29 mouse cellular contexts compared by ENCODE assay signal in the genomic region with DNA sequence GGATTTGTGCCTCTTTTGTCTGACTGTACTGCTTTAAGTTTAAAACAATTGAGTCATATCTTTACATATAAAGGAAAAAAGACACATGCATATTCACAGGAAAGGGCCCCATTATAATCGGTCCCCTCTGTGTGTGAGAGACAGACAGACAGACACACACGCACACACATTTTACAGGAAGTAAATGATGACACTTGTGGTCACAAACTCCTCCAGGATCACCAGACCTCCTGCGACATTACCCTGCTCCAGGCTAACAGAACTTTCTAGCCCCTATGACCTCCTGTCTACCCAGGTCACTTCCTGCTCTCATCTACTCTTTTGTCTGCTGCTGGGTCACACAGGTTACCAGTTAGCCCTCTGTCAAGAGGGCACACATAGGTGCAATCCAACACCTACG. TPM values are rescaled to one million over a fixed set of nuclear protein-coding genes. Genes with fewer than 3 reads are reported as not detected.
DNase-seq lines count a peak whose midpoint lies in the region; ATAC-seq and TF ChIP-seq lines count a peak whose summit lies in the region.
"Had no signal": no experiment of that assay in that cellular context is flagged by ENCODE, and none has a peak within 500 bp of the region (broad histone marks: within the 10 kb centered on the region; RNA-seq: fewer than 3 reads in every experiment).

No protein-coding gene starts in this region.

- peaks cover 63% of the 10 kb centered on the region for H3K4me1 ChIP-seq in G1E (ENCODE audit: insufficient read depth, low read depth, low read length)
- H3K4me1 ChIP-seq in megakaryocyte, embryonic 14.5 days = peaks cover 89% of the 10 kb centered on the region
- H3K4me1 ChIP-seq in stomach, embryonic 16.5 days (ENCODE audit: control insufficient read depth, insufficient read depth, low read length) = 0 out of 2 replicates have a peak, but pooled peaks cover 2% of the 10 kb centered on the region
- H3K4me1 ChIP-seq: embryonic facial prominence, embryonic 13.5 days; forebrain, embryonic 12.5 days; forebrain, embryonic 15.5 days; hindbrain, embryonic 10.5 days; hindbrain, embryonic 13.5 days had no signal

- H3K4me3 ChIP-seq in G1E (ENCODE audit: low read depth, low read length) = no peak overlapping the region
- H3K4me3 ChIP-seq in megakaryocyte, embryonic 14.5 days (replicated peaks) = peak overlapping the region; percentile 29
- H3K4me3 ChIP-seq in stomach, embryonic 16.5 days (replicated peaks; ENCODE audit: low read length) = no peak overlapping the region
- H3K4me3 ChIP-seq: embryonic facial prominence, embryonic 10.5 days; embryonic facial prominence, embryonic 13.5 days; erythroblast, embryonic 14.5 days; forebrain, embryonic 12.5 days; forebrain, embryonic 15.5 days; hindbrain, embryonic 10.5 days; hindbrain, embryonic 13.5 days had no signal

- no peaks in the 10 kb centered on the region for H3K9me3 ChIP-seq in G1E (replicated peaks)
- no peaks in the 10 kb centered on the region for H3K9me3 ChIP-seq in megakaryocyte, embryonic 14.5 days
- H3K9me3 ChIP-seq in stomach, embryonic 16.5 days (replicated peaks; ENCODE audit: control insufficient read depth, low read length) = no peaks in the 10 kb centered on the region
- H3K9me3 ChIP-seq: embryonic facial prominence, embryonic 10.5 days; embryonic facial prominence, embryonic 13.5 days; forebrain, embryonic 12.5 days; forebrain, embryonic 15.5 days; hindbrain, embryonic 10.5 days; hindbrain, embryonic 13.5 days had no signal

- peak; percentile 30; the same call in 1 of the 2 replicates for ATAC-seq in G1E (ENCODE audit: extremely low read depth, insufficient number of reproducible peaks, low FRiP score, poor library complexity, severe bottlenecking)
- ATAC-seq in granulocyte monocyte progenitor cell, adult 5-6 weeks (replicated peaks; ENCODE audit: poor library complexity, severe bottlenecking) = peak; percentile 95
- no peak for ATAC-seq in stomach, embryonic 16.5 days (ENCODE audit: insufficient read depth, low FRiP score)
- no peak for ATAC-seq in activated CD4-positive, CD25-positive, alpha-beta regulatory T cell, adult 4 months
- ATAC-seq: forebrain, embryonic 15.5 days; hindbrain, embryonic 16.5 days; Patski had no signal

- H3K27me3 ChIP-seq in G1E (ENCODE audit: insufficient read depth, low read length) = no peaks in the 10 kb centered on the region
- H3K27me3 ChIP-seq in megakaryocyte, embryonic 14.5 days (replicated peaks) = no peaks in the 10 kb centered on the region
- no peaks in the 10 kb centered on the region for H3K27me3 ChIP-seq in stomach, embryonic 16.5 days (ENCODE audit: control insufficient read depth, insufficient read depth, low read length)
- H3K27me3 ChIP-seq: embryonic facial prominence, embryonic 13.5 days; forebrain, embryonic 12.5 days; forebrain, embryonic 15.5 days; hindbrain, embryonic 13.5 days; Patski had no signal

- H3K9ac ChIP-seq in stomach, embryonic 16.5 days (ENCODE audit: low read length) = no peak overlapping the region
- H3K9ac ChIP-seq: embryonic facial prominence, embryonic 13.5 days; forebrain, embryonic 12.5 days; forebrain, embryonic 15.5 days; hindbrain, embryonic 13.5 days had no signal

- H3K4me2 ChIP-seq in stomach, embryonic 16.5 days (ENCODE audit: low read depth, low read length) = no peak overlapping the region
- H3K4me2 ChIP-seq: embryonic facial prominence, embryonic 13.5 days; forebrain, embryonic 12.5 days; forebrain, embryonic 15.5 days; heart, embryonic 11.5 days; hindbrain, embryonic 13.5 days had no signal

- 0 out of 2 replicates have a peak overlapping the region, but pooled peaks have one; percentile 4 for H3K27ac ChIP-seq in stomach, embryonic 16.5 days (ENCODE audit: low read length)
- H3K27ac ChIP-seq: embryonic facial prominence, embryonic 10.5 days; embryonic facial prominence, embryonic 13.5 days; forebrain, embryonic 12.5 days; forebrain, embryonic 15.5 days; hindbrain, embryonic 10.5 days; hindbrain, embryonic 13.5 days had no signal

- no peak for TF ChIP-seq CTCF in G1E (IDR thresholded peaks at IDR 0.05; ENCODE audit: low read depth, low read length)

- peaks cover 80% of the 10 kb centered on the region for H3K36me3 ChIP-seq in G1E (replicated peaks)
- H3K36me3 ChIP-seq in megakaryocyte, embryonic 14.5 days (replicated peaks; ENCODE audit: low read length) = peaks cover 17% of the 10 kb centered on the region
- H3K36me3 ChIP-seq in stomach, embryonic 16.5 days (ENCODE audit: control insufficient read depth, insufficient read depth, low read length) = no peaks in the 10 kb centered on the region
- H3K36me3 ChIP-seq: embryonic facial prominence, embryonic 10.5 days; embryonic facial prominence, embryonic 13.5 days; forebrain, embryonic 12.5 days; forebrain, embryonic 15.5 days; hindbrain, embryonic 10.5 days; hindbrain, embryonic 13.5 days had no signal

- peak; percentile 28 for DNase-seq in G1E (ENCODE audit: low spot score)
- no peak for DNase-seq in kidney, adult 8-10 months
- no peak for DNase-seq in layer of hippocampus, adult 18-20 months (ENCODE audit: low spot score in 2 of 2)
- no peak for DNase-seq in right cerebral cortex, postnatal 10 days (ENCODE audit: low spot score in 2 of 2)
- DNase-seq: adrenal gland, adult 2 months; adrenal gland, postnatal 14 days; cerebellum, adult 11 months; cerebellum, adult 2 months; cerebellum, adult 9-11 months; cerebellum, postnatal 25 days; embryo, embryonic 11 days; gastrocnemius, postnatal 10 days; gastrocnemius, postnatal 36 days; heart, adult 11 months; heart, postnatal 36 days had no signal

- WGBS in stomach, embryonic 16.5 days = 79% methylated on average over 4 of the region's 4 CpGs

RNA-seq across cellular contexts. Expression of gene Mgat4a, which starts 16.1 kb away (rescaled TPM):
- total RNA-seq in G1E (2014; fragmentation: Nextera tagmentation) (38.8 and 44.0 TPM in 2 replicates), G1E (2017) (24.8 and 28.0 TPM in 2 replicates)
- polyA plus RNA-seq in G1E (2012) = 1.3 and 2.9 TPM in 2 replicates
- total RNA-seq in granulocyte monocyte progenitor cell, adult 5-6 weeks (2014; fragmentation: Nextera tagmentation) = 11.3 and 12.9 TPM in 2 replicates
- 12.9 and 16.0 TPM in 2 replicates for total RNA-seq in granulocyte monocyte progenitor cell, adult 5-6 weeks (2017)
- polyA plus RNA-seq in megakaryocyte, embryonic 14.5 days (2012; ENCODE audit: insufficient read depth, low replicate concordance) = 0.27 and 0.30 TPM in 2 replicates
- polyA plus RNA-seq in stomach, embryonic 16.5 days (2015; fragmentation: Nextera tagmentation; extraction: Ambion mirVana) = 20.3 and 27.1 TPM in 2 replicates
- 10 to 100 TPM in 1 of 2 experiments, 1 to 10 TPM in 1; 7.8 to 10.5 TPM for polyA plus RNA-seq in activated CD4-positive, CD25-positive, alpha-beta regulatory T cell, adult 4 months (2017; shearing (Covaris generic))
- total RNA-seq in layer of hippocampus, adult 18-20 months (2021) = 10 to 100 TPM; 30.9 to 31.9 TPM

Comparison
In these comparisons a context has a peak if more than half of its experiments do, and no peak if none do; other contexts are left out.
1. ATAC-seq: peak in G1E (single experiment) and granulocyte monocyte progenitor cell, adult 5-6 weeks (single experiment); none in stomach, embryonic 16.5 days (single experiment) and activated CD4-positive, CD25-positive, alpha-beta regulatory T cell, adult 4 months (single experiment).